Mouse (Mus musculus) testis, adult 2 months (tissue): ENCODE results near the gene Klhl8. TPM values are rescaled to one million over a fixed set of nuclear protein-coding genes. Genes with fewer than 3 reads are reported as not detected.

Source experiments
- H3K27ac ChIP-seq: fragments of 200-500 bp; 2 replicates; pipeline ENCODE4 v1.5.1; 2012; ENCODE audit warnings: low read depth, low read length; ENCODE audit not compliant: control insufficient read depth, insufficient read depth
- H3K27me3 ChIP-seq: fragments of 200-500 bp; 2 replicates; pipeline ENCODE4 v1.6.1; 2012; ENCODE audit warnings: mild to moderate bottlenecking, low read length, moderate library complexity; ENCODE audit not compliant: control insufficient read depth, insufficient read depth
- H3K36me3 ChIP-seq: fragments of 200-500 bp; 2 replicates; pipeline ENCODE4 v1.6.1; 2012; ENCODE audit warnings: mild to moderate bottlenecking, low read length; ENCODE audit not compliant: control insufficient read depth, insufficient read depth
- H3K4me1 ChIP-seq: fragments of 200-500 bp; 2 replicates; pipeline ENCODE4 v1.6.1; 2012; ENCODE audit warnings: low read length; ENCODE audit not compliant: control insufficient read depth, insufficient read depth
- H3K4me3 ChIP-seq: fragments of 200-500 bp; 2 replicates; pipeline ENCODE4 v1.5.1; 2012; ENCODE audit warnings: low read depth, mild to moderate bottlenecking, low read length, moderate library complexity, mixed read lengths; ENCODE audit not compliant: control insufficient read depth
- CTCF ChIP-seq: fragments of 200-500 bp; IDR thresholded peaks from 2 replicates; pipeline ENCODE4 v1.5.1; 2012; ENCODE audit warnings: low read depth, mild to moderate bottlenecking, inconsistent platforms, low read length, moderate library complexity; ENCODE audit not compliant: control insufficient read depth, insufficient read depth, insufficient replicate concordance
- POLR2A ChIP-seq: fragments of 200-500 bp; IDR thresholded peaks from 2 replicates; pipeline ENCODE4 v1.6.1; 2012; ENCODE audit warnings: low read depth, mild to moderate bottlenecking, inconsistent platforms, low read length, moderate library complexity; ENCODE audit not compliant: control insufficient read depth
- polyA plus RNA-seq: library from polyadenylated mRNA; depleted of rRNA; stranded (reverse); fragments of >200 nt; gene quantifications from 2 replicates; pipeline ENCODE4 v1.2.3, GENCODE M21; 2012

Klhl8 gene
- polyA plus RNA-seq, 1 experiment, result 16.7 TPM

GRCm38 (mm10) chr5:103914335-103915226, 3.5 kb upstream of the Klhl8 start:
- TF ChIP-seq POLR2A (no peak), CTCF (no peak)

DNA sequence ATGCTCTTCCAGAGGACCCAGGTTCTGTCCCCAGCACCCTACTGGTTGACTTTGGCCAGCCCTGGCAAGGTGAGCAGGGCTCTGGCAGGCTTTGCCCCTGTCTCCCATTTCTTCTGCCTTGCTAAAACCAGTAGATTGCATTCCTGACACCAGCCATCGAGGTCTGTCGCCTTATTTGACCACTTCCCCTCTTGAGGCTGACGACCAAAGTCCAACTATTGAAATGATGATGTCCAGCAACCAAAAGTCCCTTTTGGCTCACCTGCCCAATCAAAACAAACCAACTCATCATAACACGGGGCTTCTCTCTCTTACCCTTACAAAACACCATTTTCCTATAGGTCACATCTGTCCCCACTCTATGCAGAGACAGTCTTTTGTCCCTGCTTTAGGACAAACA, 2.1 kb upstream of the Klhl8 start:
- H3K27me3 ChIP-seq, result no peaks in the 10 kb centered on the region
- H3K4me1 ChIP-seq, result peaks cover 7% of the 10 kb centered on the region
- no peak overlapping the region for H3K27ac ChIP-seq
- TF ChIP-seq CTCF, result no peak
- no peak for TF ChIP-seq POLR2A
- H3K36me3 ChIP-seq, result no peaks in the 10 kb centered on the region
- H3K4me3 ChIP-seq, result no peak overlapping the region

More at GRCm38 (mm10) chr5:103914335-103915226, 3.5 kb upstream of the Klhl8 start:
- Histone ChIP-seq H3K4me3 (no peak overlapping the region), H3K4me1 (peaks cover 7% of the 10 kb centered on the region), H3K27ac (no peak overlapping the region), H3K27me3 (no peaks in the 10 kb centered on the region), H3K36me3 (no peaks in the 10 kb centered on the region)

DNA sequence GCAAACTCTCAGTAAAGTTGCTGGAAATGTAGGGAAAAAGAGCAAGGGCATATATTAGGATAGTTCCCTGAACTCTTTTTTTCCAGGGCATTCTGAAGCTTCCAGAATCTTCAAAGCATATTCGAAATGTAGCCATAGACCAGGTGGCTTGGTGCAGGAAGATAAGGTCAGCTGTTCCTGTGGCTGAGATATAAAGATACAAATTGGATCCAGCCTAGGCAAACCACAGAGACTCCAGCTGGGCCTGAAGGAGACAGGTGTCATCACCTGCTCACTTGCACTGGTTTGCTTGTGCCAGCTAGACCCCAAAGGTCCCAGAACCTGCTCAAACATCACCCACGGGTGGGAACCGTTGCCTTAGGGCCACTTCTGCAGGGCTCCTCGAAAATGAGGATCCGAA, 496 bp upstream of the Klhl8 start:
- TF ChIP-seq POLR2A (no peak), CTCF (no peak)
- H3K36me3 ChIP-seq, result no peaks in the 10 kb centered on the region
- H3K27me3 ChIP-seq, result no peaks in the 10 kb centered on the region
- no peak overlapping the region for H3K4me3 ChIP-seq
- peaks cover 7% of the 10 kb centered on the region for H3K4me1 ChIP-seq
- H3K27ac ChIP-seq, result no peak overlapping the region

- Histone ChIP-seq H3K27ac (no peak overlapping the region), H3K36me3 (no peaks in the 10 kb centered on the region), H3K27me3 (no peaks in the 10 kb centered on the region), H3K4me1 (peaks cover 7% of the 10 kb centered on the region), H3K4me3 (no peak overlapping the region)
- TF ChIP-seq CTCF (no peak), POLR2A (no peak)
These were observed 903 bp downstream of the Klhl8 start for GRCm38 (mm10) chr5:103910156-103910555.

- Histone ChIP-seq H3K4me3 (no peak overlapping the region), H3K27ac (no peak overlapping the region), H3K4me1 (peaks cover 7% of the 10 kb centered on the region), H3K36me3 (no peaks in the 10 kb centered on the region), H3K27me3 (no peaks in the 10 kb centered on the region)
- no peak for TF ChIP-seq CTCF
- TF ChIP-seq POLR2A, result no peak
These were observed 1.6 kb downstream of the Klhl8 start for GRCm38 (mm10) chr5:103909466-103909865.

DNA sequence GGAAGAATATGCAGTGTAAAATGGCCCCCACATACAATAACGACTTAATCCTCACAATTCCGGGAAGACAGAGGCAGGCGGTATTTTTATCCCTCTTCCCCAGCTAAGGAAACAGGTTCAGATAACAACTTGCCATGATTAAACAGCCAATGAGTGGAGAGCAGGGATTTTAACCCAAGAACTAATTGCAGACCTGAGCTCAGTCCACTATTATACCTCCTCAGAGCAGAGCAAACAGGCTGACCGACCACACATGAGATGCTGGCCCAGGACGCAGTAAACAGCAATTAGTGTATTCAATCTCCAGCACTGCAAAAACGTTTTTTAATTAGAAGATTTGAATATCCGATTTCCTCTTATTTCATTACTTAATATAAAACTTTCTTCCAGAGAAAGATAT, 2.2 kb downstream of the Klhl8 start:
- Histone ChIP-seq H3K27me3 (no peaks in the 10 kb centered on the region), H3K4me3 (no peak overlapping the region), H3K36me3 (no peaks in the 10 kb centered on the region), H3K4me1 (peaks cover 7% of the 10 kb centered on the region), H3K27ac (no peak overlapping the region)
- TF ChIP-seq CTCF (no peak), POLR2A (no peak)

- TF ChIP-seq CTCF, result no peak
- no peak for TF ChIP-seq POLR2A
- Histone ChIP-seq H3K4me1 (peaks cover 7% of the 10 kb centered on the region), H3K36me3 (no peaks in the 10 kb centered on the region), H3K27me3 (no peaks in the 10 kb centered on the region), H3K4me3 (no peak overlapping the region), H3K27ac (no peak overlapping the region)
These were observed 3.2 kb downstream of the Klhl8 start for GRCm38 (mm10) chr5:103907844-103908243.

DNA sequence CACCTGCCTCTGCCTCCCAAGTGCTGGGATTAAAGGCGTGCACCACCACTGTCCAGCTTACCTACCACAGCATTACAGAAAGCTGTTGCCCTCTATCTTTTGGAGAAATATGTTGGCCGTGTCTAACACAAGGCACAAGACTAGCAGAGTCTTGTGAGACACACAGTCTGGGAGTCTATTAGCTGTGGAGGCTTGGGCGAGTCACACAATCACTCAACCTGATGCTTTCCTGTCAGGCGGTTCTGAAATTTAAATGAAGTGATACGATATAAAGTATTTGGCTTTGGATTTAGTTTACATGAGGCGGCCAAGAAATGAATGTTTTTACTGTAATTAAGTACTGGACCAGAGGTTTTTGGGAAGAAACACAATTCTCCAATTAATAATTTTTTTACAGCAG, 4.9 kb downstream of the Klhl8 start:
- TF ChIP-seq POLR2A (no peak), CTCF (no peak)

More for the DNA sequence above, 4.9 kb downstream of the Klhl8 start:
- no peaks in the 10 kb centered on the region for H3K27me3 ChIP-seq
- H3K4me1 ChIP-seq, result peaks cover 5% of the 10 kb centered on the region; the same call in 1 of the 2 replicates
- H3K4me3 ChIP-seq, result no peak overlapping the region
- H3K27ac ChIP-seq, result no peak overlapping the region
- H3K36me3 ChIP-seq, result no peaks in the 10 kb centered on the region
